Mouse (Mus musculus) testis, postnatal 14 days (tissue): ENCODE measurements around the gene Arg1.

ENCODE experiments used
- DNase-seq: peaks from one replicate; pipeline ENCODE4 v3.0.0; 2021; ENCODE audit warnings: low spot score

Gene Arg1

GRCm38 (mm10) chr10:24912576-24912975, 14.7 kb downstream of the Arg1 start:
- no peak for DNase-seq

- no peak for DNase-seq
Measured at GRCm38 (mm10) chr10:24911199-24911598, 16.1 kb downstream of the Arg1 start.

- DNase-seq = no peak
Measured at GRCm38 (mm10) chr10:24905627-24906026, 21.7 kb downstream of the Arg1 start.

GRCm38 (mm10) chr10:24895927-24896326, 31.4 kb downstream of the Arg1 start:
- no peak for DNase-seq

- no peak for DNase-seq
Measured at GRCm38 (mm10) chr10:24888343-24888742, 38.9 kb downstream of the Arg1 start.

GRCm38 (mm10) chr10:24886008-24886407, 41.3 kb downstream of the Arg1 start:
- no peak for DNase-seq

GRCm38 (mm10) chr10:24873624-24874023, 53.7 kb downstream of the Arg1 start:
- DNase-seq = no peak

GRCm38 (mm10) chr10:24869760-24870290, 57.5 kb downstream of the Arg1 start, which contains the start of gene Med23:
TSS of gene Med23 (plus strand) at chr10:24869986.
- peak; percentile 95 for DNase-seq
